Mouse (Mus musculus): ENCODE results near the gene Gm17655.
"Not testable (repeated sequence)": the region's sequence is repeated elsewhere in the genome, so short reads cannot be mapped to it uniquely, and the experiment has no call there.

The Gm17655 gene

GRCm38 (mm10) chr5:110072413-110072812 lies at the start of gene Gm17655:
Gene Gm17655 (minus strand): TSS chr5:110072513.
- DNase-seq (ENCODE audit: low spot score in 2 of 2): not testable (repeated sequence)

- DNase-seq (ENCODE audit: low spot score in 2 of 2): peak; percentile 94 to 96
Observed at GRCm38 (mm10) chr5:110109991-110110441, 37.7 kb upstream of the Gm17655 start, which contains the start of gene Zfp605. Gene Zfp605 (plus strand): TSS chr5:110110092.

- DNase-seq (ENCODE audit: low spot score in 2 of 2): no peak
Observed at GRCm38 (mm10) chr5:110108305-110108628, 36.0 kb upstream of the Gm17655 start.

- DNase-seq (ENCODE audit: low spot score in 2 of 2): peak; percentile 94
Observed at GRCm38 (mm10) chr5:110107581-110108304, 35.4 kb upstream of the Gm17655 start, which contains the start of gene Gtpbp6. Gene Gtpbp6 (minus strand): TSS chr5:110108197.

GRCm38 (mm10) chr5:110106901-110107564 lies 34.7 kb upstream of the Gm17655 start:
- DNase-seq (ENCODE audit: low spot score in 2 of 2): peak in 1 of 2 experiments; percentile 32

- DNase-seq (ENCODE audit: low spot score in 2 of 2): no peak
Observed at GRCm38 (mm10) chr5:110106140-110106871, 34.0 kb upstream of the Gm17655 start.

- no peak for DNase-seq (ENCODE audit: low spot score in 2 of 2)
Observed at GRCm38 (mm10) chr5:110104616-110105380, 32.5 kb upstream of the Gm17655 start.

GRCm38 (mm10) chr5:110103901-110104615 lies 31.7 kb upstream of the Gm17655 start:
- DNase-seq (ENCODE audit: low spot score in 2 of 2): no peak

- DNase-seq (ENCODE audit: low spot score in 2 of 2): peak in 1 of 2 experiments; percentile 23
Observed at GRCm38 (mm10) chr5:110102853-110103625, 30.7 kb upstream of the Gm17655 start.

GRCm38 (mm10) chr5:110102429-110102828 lies 30.1 kb upstream of the Gm17655 start:
- DNase-seq (ENCODE audit: low spot score in 2 of 2): no peak

GRCm38 (mm10) chr5:110101716-110102347 lies 29.5 kb upstream of the Gm17655 start:
- DNase-seq (ENCODE audit: low spot score in 2 of 2): peak; percentile 81 to 82

- peak in 1 of 2 experiments; percentile 36 for DNase-seq (ENCODE audit: low spot score in 2 of 2)
Observed at GRCm38 (mm10) chr5:110100921-110101631, 28.8 kb upstream of the Gm17655 start.

GRCm38 (mm10) chr5:110099656-110100580 lies 27.6 kb upstream of the Gm17655 start, which contains the start of gene Plcxd1:
Gene Plcxd1 (plus strand): TSS chr5:110099969.
- peak in 1 of 2 experiments; percentile 17 for DNase-seq (ENCODE audit: low spot score in 2 of 2)

- peak in 1 of 2 experiments; percentile 72 for DNase-seq (ENCODE audit: low spot score in 2 of 2)
Observed at GRCm38 (mm10) chr5:110098991-110099477, 26.7 kb upstream of the Gm17655 start.

GRCm38 (mm10) chr5:110094847-110095213 lies 22.5 kb upstream of the Gm17655 start:
- DNase-seq (ENCODE audit: low spot score in 2 of 2): no peak

GRCm38 (mm10) chr5:110094030-110094846 lies 21.9 kb upstream of the Gm17655 start, which contains the start of gene Gm35315:
Gene Gm35315 (minus strand): TSS chr5:110094420.
- peak; percentile 88 to 89 for DNase-seq (ENCODE audit: low spot score in 2 of 2)

- DNase-seq (ENCODE audit: low spot score in 2 of 2): no peak
Observed at GRCm38 (mm10) chr5:110091546-110091945, 19.2 kb upstream of the Gm17655 start.
